Mouse (Mus musculus) layer of hippocampus, adult 9-11 months (tissue): ENCODE measurements around the gene Bcl11b.

ENCODE experiments used
- DNase-seq: peaks from one replicate; pipeline ENCODE4 v3.0.0; 2022

Gene Bcl11b

GRCm38 (mm10) chr12:107997901-107998300 lies 5.5 kb downstream of the Bcl11b start:
- DNase-seq: no peak

DNA sequence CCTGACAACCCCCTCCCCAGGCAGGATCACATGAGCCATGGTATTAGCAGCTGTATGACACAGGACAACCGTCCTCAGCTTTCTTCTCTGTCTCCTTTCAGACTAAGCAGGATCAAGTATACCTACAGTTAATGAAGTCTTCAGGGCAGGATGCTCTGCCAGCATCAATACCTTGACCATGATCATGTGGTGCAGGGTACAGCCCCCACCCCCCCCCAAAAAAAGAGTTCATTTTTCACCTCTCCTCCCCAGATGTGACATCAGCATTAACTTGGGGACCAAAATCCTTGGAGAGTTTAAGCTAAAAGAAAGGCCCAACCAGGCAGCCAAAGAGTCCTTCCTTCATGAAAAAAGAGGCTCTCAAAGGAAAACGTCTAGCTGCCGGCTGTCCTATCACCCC lies 6.2 kb downstream of the Bcl11b start:
- no peak for DNase-seq

- no peak for DNase-seq
These were observed 6.6 kb downstream of the Bcl11b start for GRCm38 (mm10) chr12:107996773-107997172.

DNA sequence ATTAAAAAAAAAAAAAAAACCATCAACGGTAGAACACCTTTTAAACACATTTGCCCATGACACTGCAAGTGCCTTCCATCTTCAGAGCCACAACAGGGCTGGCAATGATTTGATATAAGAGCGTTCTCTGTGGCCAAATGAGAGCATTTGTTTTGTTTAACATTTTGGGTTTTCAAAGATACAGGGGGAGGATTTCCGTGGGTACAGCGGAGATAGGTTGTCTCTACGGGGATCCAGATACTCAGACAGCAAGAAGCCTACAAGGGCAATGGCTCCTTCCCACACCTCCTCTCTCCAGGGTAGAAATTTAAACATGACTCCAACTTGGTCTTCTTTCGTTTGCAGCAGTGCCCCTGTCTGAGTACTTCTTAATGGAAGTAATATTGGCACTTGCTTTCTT lies 7.2 kb downstream of the Bcl11b start:
- no peak for DNase-seq

- no peak for DNase-seq
These were observed 9.0 kb downstream of the Bcl11b start for GRCm38 (mm10) chr12:107994421-107994820.

GRCm38 (mm10) chr12:107993029-107993428 lies 10.4 kb downstream of the Bcl11b start:
- DNase-seq: no peak

- no peak for DNase-seq
These were observed 12.2 kb downstream of the Bcl11b start for GRCm38 (mm10) chr12:107991191-107991590.

DNA sequence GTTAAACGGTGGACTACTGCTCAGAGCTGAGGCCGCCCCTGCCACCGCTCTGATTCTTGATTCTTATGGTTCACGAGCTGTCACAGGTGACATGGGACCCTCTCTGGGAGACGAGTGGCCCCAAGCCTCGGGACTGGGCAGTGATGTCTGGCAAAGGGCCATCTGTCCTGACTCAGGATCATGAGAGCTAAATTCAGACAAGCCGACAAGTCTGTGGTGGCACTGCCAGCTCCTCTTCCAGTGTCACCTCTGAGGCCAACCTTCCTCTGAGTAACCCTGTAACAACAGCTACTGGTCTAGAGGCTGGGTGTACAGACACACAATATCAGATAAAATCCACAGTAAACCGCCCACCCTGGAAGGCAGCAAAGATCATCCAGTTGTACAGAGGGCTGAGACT lies 20.2 kb downstream of the Bcl11b start:
- DNase-seq: no peak

- no peak for DNase-seq
These were observed 21.1 kb downstream of the Bcl11b start for GRCm38 (mm10) chr12:107982306-107982705.

- DNase-seq: no peak
These were observed 22.2 kb downstream of the Bcl11b start for GRCm38 (mm10) chr12:107981231-107981630.

DNA sequence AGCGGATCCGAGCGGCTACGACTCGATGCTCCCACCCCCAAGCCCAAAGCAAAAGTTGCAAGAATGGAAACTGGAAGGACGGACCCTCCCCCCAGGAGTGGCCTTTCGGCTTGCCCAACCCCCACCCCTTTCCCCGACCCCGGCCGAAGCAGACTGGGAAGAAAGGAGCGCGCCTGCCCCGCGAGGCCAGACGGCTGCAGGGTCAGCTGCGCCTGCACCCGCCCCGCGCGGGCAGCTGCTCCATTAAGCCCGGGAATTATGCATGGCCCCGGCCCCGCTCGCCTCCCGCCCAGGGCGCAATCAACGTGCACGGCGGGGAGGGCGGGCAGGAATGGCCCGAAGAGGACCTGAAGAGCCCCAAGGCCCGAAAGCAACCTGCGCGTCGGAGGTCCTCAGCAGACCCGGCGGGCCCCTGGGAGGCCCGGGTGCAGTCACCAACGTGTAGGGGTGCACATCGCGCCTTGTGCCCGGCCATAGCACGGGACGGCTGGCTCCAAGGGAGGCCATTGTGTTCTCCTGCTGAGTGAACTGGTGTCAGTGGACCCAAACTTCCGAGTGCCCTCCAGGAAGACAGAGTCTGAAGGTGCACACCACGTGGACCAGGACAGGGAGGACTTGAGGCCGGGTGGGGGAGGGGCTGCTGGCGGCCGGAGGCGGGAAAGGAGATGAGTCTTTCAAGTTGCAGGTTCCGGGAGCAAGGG lies 23.0 kb downstream of the Bcl11b start:
- no peak for DNase-seq

GRCm38 (mm10) chr12:107979710-107980260 lies 23.6 kb downstream of the Bcl11b start:
- no peak for DNase-seq

GRCm38 (mm10) chr12:107978736-107979255 lies 24.6 kb downstream of the Bcl11b start:
- no peak for DNase-seq

DNA sequence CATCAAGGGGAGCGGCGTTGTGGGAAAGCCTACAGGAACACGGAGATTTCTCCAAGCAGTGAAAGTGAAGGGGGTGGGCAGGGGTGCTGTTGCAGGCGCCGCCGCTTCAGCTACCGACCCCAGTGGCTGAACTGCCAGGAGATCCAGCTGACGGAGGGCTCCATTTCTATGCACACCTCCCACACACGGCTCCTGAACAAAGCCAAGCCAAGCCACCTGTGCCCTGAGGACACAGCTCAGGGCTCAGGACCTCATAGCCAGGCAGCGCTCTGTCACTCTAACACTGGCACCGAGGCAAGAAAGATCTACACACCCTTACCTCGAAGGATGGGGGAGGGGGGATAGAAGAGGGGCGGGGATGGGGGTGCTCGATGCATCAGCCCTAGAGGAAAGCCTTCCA lies 25.3 kb downstream of the Bcl11b start:
- DNase-seq: no peak

DNA sequence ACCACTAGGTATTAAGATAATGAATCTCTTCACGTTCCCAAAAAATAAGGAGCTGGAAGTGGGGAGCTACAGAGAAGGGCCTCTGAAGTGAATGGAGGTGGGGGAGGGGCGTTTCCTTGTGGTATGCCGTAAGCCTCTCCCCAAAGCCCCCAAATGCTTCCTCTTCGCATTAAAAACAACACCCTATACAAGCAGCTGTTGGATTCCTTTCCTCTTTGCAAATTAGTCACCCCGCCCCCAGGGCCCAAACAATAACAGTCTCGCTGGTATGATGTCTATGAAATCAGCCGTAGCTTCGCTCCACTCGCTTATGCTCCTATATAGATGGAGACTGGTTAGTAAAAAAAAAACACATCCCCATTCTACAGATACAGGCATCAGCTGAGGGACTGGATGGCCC lies 25.9 kb downstream of the Bcl11b start:
- DNase-seq: no peak

- DNase-seq: no peak
These were observed 26.3 kb downstream of the Bcl11b start for GRCm38 (mm10) chr12:107977086-107977485.

GRCm38 (mm10) chr12:107976571-107977001 lies 26.8 kb downstream of the Bcl11b start:
- DNase-seq: no peak

DNA sequence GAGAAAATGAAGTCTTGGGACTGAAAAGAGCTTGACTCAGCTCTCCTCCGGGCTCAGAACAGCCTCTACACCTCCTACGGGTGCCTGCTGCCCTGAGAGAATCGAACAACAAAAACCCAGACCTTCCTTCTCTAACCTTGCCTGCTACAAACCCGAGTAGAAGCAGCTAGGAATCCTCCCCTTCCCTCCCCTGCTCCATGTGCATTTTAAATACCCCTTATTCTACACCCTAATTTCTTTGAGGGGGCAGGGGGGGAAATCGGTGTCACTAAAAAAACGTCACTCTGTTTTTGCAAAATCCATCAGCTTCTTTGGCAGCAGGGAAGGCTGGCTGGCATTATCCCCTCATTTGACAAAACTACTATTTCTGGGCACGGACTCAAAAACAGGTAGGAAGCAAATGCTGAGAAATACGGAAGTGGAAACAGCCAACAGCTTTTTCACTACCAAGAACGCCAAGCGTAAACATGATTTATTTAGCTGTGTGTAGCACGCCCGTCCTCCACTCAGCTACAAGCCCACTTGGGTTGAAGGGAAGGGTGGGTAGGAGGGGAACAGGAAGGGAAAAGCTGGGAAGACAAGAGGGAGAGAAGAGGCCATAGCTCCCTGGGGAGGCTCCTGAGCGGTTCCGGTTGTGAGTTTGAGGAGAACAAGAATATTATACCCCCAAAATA lies 27.4 kb downstream of the Bcl11b start:
- DNase-seq: peak; percentile 55

- DNase-seq: no peak
These were observed 27.9 kb downstream of the Bcl11b start for GRCm38 (mm10) chr12:107975479-107975896.

GRCm38 (mm10) chr12:107974504-107974903 lies 28.9 kb downstream of the Bcl11b start:
- DNase-seq: no peak

DNA sequence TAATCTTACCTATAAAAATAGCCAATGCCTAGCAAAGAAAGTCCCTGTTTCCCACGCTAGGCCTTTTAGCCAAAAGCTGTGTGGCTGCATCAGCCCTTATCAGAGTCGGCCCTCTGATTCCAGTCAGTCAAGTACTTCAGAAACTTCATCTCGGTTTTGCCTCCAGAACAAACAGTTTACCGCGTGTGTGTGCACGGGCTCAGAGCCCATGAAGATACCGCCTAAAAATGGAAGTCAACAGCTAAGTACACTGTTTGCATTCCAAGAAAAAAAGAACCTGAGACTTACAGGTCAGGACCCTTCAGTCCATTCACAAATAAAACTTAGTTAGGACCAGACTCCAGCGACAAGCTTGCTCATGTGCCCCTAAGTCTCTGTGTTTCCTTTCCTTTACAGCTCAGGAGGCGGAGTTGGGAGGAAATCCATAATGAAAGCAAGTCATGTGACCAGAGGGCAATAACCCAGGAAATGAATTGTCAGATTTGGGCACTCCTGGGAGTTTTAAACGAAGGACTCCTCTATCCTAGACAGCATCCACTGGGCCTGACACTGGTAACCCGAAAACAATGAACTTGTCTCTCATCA lies 29.8 kb downstream of the Bcl11b start:
- DNase-seq: no peak

GRCm38 (mm10) chr12:107971081-107971780 lies 32.2 kb downstream of the Bcl11b start:
- DNase-seq: no peak

DNA sequence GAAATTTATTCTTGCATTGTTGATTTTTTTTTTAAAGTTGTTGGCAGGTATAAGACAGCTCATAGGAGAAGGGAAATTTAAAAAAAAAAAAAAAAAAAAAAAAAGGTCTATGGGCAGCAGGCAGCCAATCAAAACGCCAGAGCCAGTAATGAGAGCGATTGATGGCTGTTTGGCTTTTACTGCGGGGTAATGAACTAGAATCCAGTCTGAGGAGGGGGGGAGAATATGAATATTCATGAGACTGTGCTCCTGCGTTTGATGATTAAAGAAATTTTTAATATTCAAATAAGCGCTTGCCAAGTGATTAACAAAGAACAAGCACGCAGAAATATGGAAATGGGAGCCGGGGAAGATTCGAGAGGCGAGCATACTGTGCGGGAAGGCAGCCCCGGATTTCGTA lies 32.8 kb downstream of the Bcl11b start:
- DNase-seq: no peak
